Mouse (Mus musculus): ENCODE data around the gene Sync.

DNA sequence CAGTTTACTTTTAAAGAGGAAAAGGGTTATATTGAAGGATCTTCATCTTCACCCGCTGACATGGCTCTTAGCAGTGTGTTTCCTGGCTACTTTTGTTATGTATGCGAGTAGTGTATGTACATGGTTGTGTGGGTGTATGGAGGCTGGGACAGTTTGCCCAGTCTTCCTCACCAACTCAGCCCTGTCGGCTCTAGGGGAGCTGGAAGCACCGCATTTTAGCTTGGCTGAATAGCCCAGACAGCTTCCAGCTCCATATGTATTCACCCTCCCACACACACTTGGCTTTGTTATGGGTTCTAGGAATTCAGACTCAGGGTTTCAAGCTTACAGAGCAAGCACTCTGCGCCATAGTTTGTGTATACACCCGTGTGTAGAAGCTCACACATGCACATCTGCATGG lies 63.7 kb downstream of the Sync start:
- TF ChIP-seq MAFK (IDR thresholded peaks at IDR 0.05; ENCODE audit: insufficient replicate concordance, low read length) (no peak), ZNF384 (IDR thresholded peaks at IDR 0.05; ENCODE audit: low read depth, low read length) (no peak), RCOR1 (conservative IDR thresholded peaks at IDR 0.05; ENCODE audit: low read depth, low read length) (no peak), POLR2A (IDR thresholded peaks at IDR 0.05; ENCODE audit: low read depth, low read length) (no peak), CHD1 (IDR thresholded peaks at IDR 0.05; ENCODE audit: low read depth, low read length) (no peak), ETS1 (conservative IDR thresholded peaks at IDR 0.05; ENCODE audit: low read depth, low read length) (no peak), UBTF (IDR thresholded peaks at IDR 0.05; ENCODE audit: low read depth, low read length) (no peak), CTCF (conservative IDR thresholded peaks at IDR 0.05 in 1 of 2, IDR thresholded peaks at IDR 0.05 in 1 of 2; ENCODE audit: low read depth in 2 of 2, low read length in 2 of 2) (no peak), BHLHE40 (IDR thresholded peaks at IDR 0.05; ENCODE audit: low read depth, low read length) (no peak), USF1 (IDR thresholded peaks at IDR 0.05; ENCODE audit: low read depth, low read length) (no peak), MAZ (IDR thresholded peaks at IDR 0.05; ENCODE audit: low read depth, low read length) (no peak), ELF1 (IDR thresholded peaks at IDR 0.05; ENCODE audit: low read depth, low read length) (no peak)

Measured in CH12.LX (cell line).